Mouse (Mus musculus): ENCODE results near the gene Col1a1. TPM values are rescaled to one million over a fixed set of nuclear protein-coding genes. Genes with fewer than 3 reads are reported as not detected.

Gene Col1a1
- 10 to 100 TPM; 64.6 to 65.0 TPM for total RNA-seq (2021)
- long read RNA-seq, experiment 1, full-length matches to known transcripts = 163 of 210 reads
- long read RNA-seq, experiment 1, partial matches to known transcripts = 36 of 210 reads
- long read RNA-seq, experiment 1, other reads (novel, unspliced or antisense) = 11 of 210 reads
- long read RNA-seq, experiment 2, full-length matches to known transcripts = 20 of 30 reads
- long read RNA-seq, experiment 2, partial matches to known transcripts = 9 of 30 reads
- long read RNA-seq, experiment 2, other reads (novel, unspliced or antisense) = 1 of 30 reads

GRCm38 (mm10) chr11:94936045-94936444 lies at the start of gene Col1a1:
Gene Col1a1 (plus strand): TSS chr11:94936224.
- DNase-seq (ENCODE audit: low spot score) = peak; percentile 88

DNA sequence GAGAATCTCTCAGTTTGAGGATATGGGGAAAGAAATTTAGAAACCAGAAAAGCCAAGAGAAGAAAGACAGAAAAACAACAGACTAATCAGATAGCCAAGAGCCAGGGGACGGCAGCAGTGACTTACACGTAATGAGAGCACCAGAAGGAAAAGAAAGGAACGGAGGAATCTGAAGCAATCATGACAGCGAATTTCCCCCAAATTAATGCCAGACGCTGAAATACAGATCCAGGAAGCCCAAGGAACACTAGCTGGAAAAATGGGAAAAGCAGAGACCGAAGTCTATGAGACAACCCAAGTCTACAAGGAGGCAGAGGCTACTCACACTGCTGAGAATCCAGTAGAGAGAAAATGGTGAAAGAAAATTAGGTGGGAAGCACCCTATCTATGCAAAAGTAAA lies 44.9 kb upstream of the Col1a1 start:
- no peak for DNase-seq (ENCODE audit: low spot score)

GRCm38 (mm10) chr11:94896753-94897376 lies 39.2 kb upstream of the Col1a1 start:
- no peak for DNase-seq (ENCODE audit: low spot score)

DNA sequence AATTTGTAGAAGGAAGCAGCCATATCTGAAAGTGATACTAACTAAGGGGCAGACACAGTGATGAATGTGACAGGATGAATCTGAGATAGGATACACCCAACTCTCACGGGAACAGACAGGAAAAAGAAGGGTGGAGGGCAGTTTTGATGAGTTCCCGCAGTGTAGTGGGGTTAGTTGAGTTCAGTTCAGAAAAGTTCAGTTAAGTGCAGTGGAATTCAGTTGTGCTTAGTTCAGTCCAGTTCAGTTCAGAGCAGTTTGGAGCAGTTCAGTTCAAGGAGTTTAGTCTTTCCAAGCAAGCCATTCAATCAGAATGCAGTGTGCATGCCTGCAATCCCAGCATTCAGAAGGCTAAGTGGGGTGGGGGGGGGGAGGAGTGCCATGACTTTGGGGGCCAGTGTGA lies 34.8 kb upstream of the Col1a1 start:
- DNase-seq (ENCODE audit: low spot score) = no peak

DNA sequence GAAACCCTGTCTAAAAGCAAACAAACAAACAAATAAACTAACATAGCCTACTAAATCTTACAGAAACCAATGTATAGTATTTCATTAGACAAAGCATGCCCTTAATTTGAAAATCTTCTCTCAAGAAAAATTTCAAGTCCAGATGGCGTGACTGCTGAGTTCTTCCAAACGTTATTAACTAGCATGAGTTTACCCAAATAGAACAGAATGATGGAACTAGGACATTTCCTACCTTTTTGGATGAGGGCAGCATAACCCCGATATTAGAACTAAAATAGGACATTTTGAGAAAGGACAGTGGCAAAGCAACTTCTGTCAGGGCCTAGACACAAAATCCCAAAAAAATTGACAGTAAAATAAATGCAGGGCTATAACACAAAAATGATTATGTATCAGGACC lies 31.7 kb upstream of the Col1a1 start:
- no peak for DNase-seq (ENCODE audit: low spot score)

GRCm38 (mm10) chr11:94910971-94911370 lies 25.1 kb upstream of the Col1a1 start:
- DNase-seq (ENCODE audit: low spot score) = no peak

GRCm38 (mm10) chr11:94912568-94912967 lies 23.5 kb upstream of the Col1a1 start:
- DNase-seq (ENCODE audit: low spot score) = no peak

DNA sequence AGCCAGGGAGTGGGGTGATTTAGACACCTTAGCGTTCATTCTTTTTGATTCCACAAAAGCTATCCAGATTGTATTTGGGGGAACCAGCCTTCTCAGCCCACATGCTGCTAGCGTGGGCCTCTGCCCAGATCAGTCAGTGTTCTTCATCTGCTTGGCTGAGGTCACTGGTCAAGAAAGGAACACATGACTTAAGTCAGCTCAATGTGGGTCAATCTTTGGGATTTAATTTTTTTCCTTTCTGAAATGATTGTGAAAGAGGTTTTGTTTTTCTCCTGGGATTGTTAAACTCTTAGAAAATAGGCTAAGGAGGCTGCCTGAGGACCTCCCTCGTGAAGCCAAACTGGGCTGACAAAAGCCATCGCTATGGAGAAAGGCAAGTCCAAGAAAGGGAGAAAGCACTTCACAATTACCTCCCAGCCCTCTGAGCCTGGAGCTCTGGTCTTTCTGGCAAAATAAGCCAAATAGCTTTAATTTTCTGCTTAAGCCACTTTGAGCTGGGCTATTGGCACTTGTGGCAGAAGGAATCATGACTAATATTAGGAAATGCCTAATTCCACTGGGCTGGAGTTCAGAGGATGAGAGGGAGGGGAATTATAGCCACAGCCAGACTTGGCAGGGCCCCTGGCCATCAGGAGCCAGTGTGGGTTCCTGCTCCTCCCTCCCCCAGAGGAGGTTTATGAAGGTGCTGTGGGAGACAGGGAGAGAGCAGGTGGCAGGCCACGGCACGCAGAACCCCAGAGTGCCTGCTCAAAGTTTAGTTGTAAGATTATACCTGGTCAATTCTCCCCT lies 22.5 kb upstream of the Col1a1 start:
- DNase-seq (ENCODE audit: low spot score) = peak; percentile 71

GRCm38 (mm10) chr11:94915675-94916403 lies 20.2 kb upstream of the Col1a1 start:
- DNase-seq (ENCODE audit: low spot score) = peak; percentile 64

- no peak for DNase-seq (ENCODE audit: low spot score)
These were observed 19.5 kb upstream of the Col1a1 start for GRCm38 (mm10) chr11:94916477-94916876.

DNA sequence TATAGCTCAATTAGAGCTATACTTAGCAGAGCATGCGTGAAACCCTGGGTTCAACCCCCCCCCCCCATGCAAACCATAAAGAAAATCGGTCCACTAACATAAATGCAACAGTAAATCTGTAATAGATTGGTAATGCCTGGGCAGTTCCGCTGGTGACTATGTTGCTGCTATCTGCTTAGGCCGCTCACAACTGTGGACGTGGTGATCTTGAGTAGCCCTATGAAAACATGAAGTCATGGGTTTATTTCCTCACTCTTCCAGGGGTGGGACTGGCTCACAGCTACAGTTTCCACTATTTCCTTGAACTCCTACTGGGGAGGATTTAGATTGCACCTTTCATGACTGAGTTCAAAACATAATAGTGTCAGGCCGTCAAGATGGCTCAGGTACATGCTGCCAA lies 18.3 kb upstream of the Col1a1 start:
- DNase-seq (ENCODE audit: low spot score) = no peak

GRCm38 (mm10) chr11:94920996-94921401 lies 15.0 kb upstream of the Col1a1 start:
- no peak for DNase-seq (ENCODE audit: low spot score)

DNA sequence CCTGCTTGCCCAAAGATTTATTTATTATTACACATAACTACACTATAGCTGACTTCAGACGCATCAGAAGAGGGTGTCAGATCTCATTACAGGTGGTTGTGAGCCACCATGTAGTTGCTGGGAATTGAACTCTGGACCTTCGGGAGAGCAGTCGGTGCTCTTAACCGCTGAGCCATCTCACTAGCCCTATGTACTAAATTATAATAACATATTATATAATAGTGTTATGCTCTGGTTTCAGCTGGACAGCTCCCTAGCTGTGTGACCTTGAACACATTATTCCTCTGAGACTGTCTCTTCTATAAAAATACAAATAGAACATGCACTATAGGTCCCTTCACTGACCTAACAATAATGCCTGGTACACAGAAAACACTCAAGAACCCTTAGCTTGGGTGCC lies 11.0 kb upstream of the Col1a1 start:
- no peak for DNase-seq (ENCODE audit: low spot score)

DNA sequence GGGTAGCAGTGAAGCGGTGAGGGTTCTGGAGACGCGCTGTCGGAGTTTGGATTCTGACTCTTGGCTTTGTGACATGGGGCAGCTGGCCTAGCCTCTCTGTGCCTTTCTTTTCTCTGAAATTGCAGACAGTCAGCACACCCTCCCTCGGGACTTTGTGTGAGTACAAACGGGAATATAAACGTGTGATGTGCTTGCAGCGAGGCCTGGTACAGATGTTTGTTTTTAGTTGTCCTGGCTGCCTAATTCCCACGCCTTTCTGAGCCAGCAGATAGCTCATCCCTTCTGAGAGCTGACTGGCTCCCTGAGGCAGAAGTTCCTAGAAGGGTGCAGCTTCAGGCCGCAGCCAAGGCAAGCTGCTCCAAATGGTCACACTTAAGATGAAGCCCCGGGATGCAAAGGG lies 9.6 kb upstream of the Col1a1 start:
- DNase-seq (ENCODE audit: low spot score) = peak; percentile 56

GRCm38 (mm10) chr11:94927771-94928291 lies 8.2 kb upstream of the Col1a1 start:
- no peak for DNase-seq (ENCODE audit: low spot score)

- peak; percentile 89 for DNase-seq (ENCODE audit: low spot score)
These were observed 7.2 kb upstream of the Col1a1 start for GRCm38 (mm10) chr11:94928820-94929219.

DNA sequence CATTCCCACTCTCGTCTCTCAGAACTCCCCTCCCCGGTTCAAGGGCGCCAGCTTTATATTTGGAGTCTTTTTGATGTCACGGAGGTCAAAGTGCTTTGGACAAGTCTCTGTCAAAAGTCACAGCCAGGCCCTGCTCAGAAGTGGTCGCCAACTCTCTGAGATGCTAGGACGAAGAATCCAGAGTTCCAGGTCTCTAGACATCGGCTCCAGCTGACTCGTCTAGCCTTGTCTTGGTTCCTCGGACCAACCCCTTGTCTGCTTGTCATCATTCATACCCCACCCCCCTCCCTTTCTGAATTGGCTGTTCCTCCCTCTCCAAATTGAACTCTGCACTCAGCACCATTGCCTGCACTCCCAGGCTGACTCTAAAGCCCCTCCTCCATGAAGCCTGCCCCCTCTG lies 6.4 kb upstream of the Col1a1 start:
- no peak for DNase-seq (ENCODE audit: low spot score)

DNA sequence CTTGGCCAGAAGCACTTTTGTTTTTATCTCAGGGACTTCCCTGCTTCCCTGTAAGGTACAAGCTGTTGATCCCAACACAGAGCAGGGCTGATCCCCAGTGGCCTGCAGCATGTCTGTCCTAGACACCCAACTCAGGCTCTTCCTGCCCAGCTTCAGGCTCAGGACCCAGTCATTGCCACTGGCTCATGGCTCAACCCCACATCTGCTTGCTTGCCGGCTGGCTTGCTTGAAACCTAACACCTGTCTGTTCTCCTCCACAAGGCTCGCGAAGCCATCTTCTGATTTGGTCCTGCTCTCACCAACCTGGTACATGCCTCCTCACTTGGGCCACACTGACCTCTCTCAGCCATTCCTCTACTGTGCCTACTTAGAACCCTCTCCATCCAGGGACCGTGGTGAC lies 5.9 kb upstream of the Col1a1 start:
- no peak for DNase-seq (ENCODE audit: low spot score)

GRCm38 (mm10) chr11:94933584-94933983 lies 2.4 kb upstream of the Col1a1 start:
- DNase-seq (ENCODE audit: low spot score) = no peak

DNA sequence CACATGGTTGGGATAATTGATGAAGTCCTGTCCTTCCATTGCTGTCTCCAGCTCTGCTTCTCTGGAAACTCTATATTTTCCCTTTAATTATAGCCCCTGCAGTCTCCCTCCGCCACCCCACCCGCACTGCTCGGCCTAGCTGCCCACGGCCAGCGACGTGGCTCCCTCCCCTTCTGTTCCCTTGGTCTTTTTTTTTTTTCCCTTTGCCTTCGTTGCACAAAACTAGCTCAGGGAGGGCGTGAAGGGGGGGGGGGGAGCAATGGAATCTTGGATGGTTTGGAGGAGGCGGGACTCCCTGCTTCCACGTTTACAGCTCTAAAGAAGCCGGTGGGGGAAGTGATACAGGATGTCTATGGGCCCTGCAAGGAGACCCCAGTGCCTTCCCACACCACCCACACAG lies 1.5 kb upstream of the Col1a1 start:
- no peak for DNase-seq (ENCODE audit: low spot score)

GRCm38 (mm10) chr11:94936851-94937295 lies 849 bp downstream of the Col1a1 start:
- DNase-seq (ENCODE audit: low spot score) = peak; percentile 94
